Mouse (Mus musculus) hindbrain, embryonic 13.5 days (tissue): ENCODE measurements around the gene Rgs6. TPM values are rescaled to one million over a fixed set of nuclear protein-coding genes. Genes with fewer than 3 reads are reported as not detected.

Experiments
- ATAC-seq: fragments of 200-750 bp; cut with Nextera tagmentation; 2 replicates; pipeline ENCODE4 v1.8.0; 2017; ENCODE audit warnings: moderate TSS enrichment; ENCODE audit not compliant: low FRiP score
- H3K27ac ChIP-seq: fragments of 300-500 bp; sonication (generic); 2 replicates; pipeline ENCODE4 v1.5.1; 2015; ENCODE audit warnings: inconsistent platforms, mild to moderate bottlenecking, moderate library complexity
- H3K27me3 ChIP-seq: fragments of 300-500 bp; sonication (generic); 2 replicates; pipeline ENCODE4 v1.6.1; 2015; ENCODE audit warnings: mild to moderate bottlenecking, inconsistent platforms
- H3K36me3 ChIP-seq: fragments of 300-500 bp; sonication (generic); 2 replicates; pipeline ENCODE4 v1.6.1; 2015; ENCODE audit warnings: mild to moderate bottlenecking, inconsistent platforms
- H3K4me1 ChIP-seq: fragments of 300-500 bp; sonication (generic); replicated peaks from 2 replicates; pipeline ENCODE4 v1.6.1; 2015; ENCODE audit warnings: inconsistent platforms
- H3K4me2 ChIP-seq: fragments of 300-500 bp; sonication (generic); 2 replicates; pipeline ENCODE4 v1.6.1; 2015; ENCODE audit warnings: inconsistent platforms, mild to moderate bottlenecking, moderate library complexity
- H3K4me3 ChIP-seq: fragments of 300-500 bp; sonication (generic); 2 replicates; pipeline ENCODE4 v1.5.1; 2015; ENCODE audit warnings: mild to moderate bottlenecking, inconsistent platforms
- H3K9ac ChIP-seq: fragments of 300-500 bp; sonication (generic); 2 replicates; pipeline ENCODE4 v1.6.1; 2015; ENCODE audit warnings: mild to moderate bottlenecking, inconsistent platforms
- H3K9me3 ChIP-seq: fragments of 300-500 bp; sonication (generic); 2 replicates; pipeline ENCODE4 v1.6.1; 2016; ENCODE audit warnings: inconsistent platforms
- WGBS: fragments of 180-500 bp; shearing (Covaris S2); methylation state at CpG from one replicate; pipeline ENCODE4 v1.1.7; 2015; 5-methylcytosine and 5-hydroxymethylcytosine counted together
- polyA plus RNA-seq: library from polyadenylated mRNA; unstranded; fragments of >200 nt; fragmentation: Nextera tagmentation; extraction: Ambion mirVana; gene quantifications from 2 replicates; pipeline ENCODE4 v1.2.1, GENCODE M21; 2015

The Rgs6 gene
- polyA plus RNA-seq, 1 experiment from 2014 or later = 7.4 TPM

DNA sequence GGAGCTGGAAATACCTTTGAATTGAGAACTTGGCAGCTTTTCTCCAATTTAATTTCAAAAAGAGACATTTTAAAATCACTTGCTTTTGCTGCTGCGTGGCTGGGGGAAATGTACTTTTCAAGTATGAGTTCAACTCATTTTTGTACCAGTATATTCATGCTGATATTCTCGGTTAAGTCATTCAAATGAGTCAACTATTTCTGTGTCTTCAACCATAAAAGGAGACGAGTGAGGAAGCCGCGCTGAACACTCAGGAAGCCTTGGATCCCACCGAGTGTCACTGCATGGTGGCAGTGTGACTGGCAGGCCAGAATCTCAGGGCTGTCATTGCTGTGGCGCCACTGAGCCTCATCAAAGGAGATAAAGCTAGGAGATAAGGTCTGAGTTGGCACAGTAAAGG is 143.5 kb downstream of the Rgs6 start:
- H3K27ac ChIP-seq = no peak overlapping the region
- no peak overlapping the region for H3K4me2 ChIP-seq
- H3K9me3 ChIP-seq = no peaks in the 10 kb centered on the region
- H3K4me1 ChIP-seq = no peaks in the 10 kb centered on the region
- WGBS = 67% methylated on average over 7 of the region's 7 CpGs
- H3K36me3 ChIP-seq = no peaks in the 10 kb centered on the region
- H3K9ac ChIP-seq = no peak overlapping the region
- H3K27me3 ChIP-seq = no peaks in the 10 kb centered on the region
- no peak overlapping the region for H3K4me3 ChIP-seq
- ATAC-seq = no peak

- Histone ChIP-seq H3K4me1 (no peaks in the 10 kb centered on the region), H3K9ac (no peak overlapping the region), H3K4me2 (no peak overlapping the region), H3K36me3 (no peaks in the 10 kb centered on the region), H3K9me3 (no peaks in the 10 kb centered on the region), H3K4me3 (no peak overlapping the region), H3K27me3 (no peaks in the 10 kb centered on the region), H3K27ac (no peak overlapping the region)
- ATAC-seq = no peak
- 89% methylated on average over 3 of the region's 3 CpGs for WGBS
Measured at GRCm38 (mm10) chr12:82742955-82743354, 154.9 kb downstream of the Rgs6 start.

- no peak for ATAC-seq
- H3K36me3 ChIP-seq = no peaks in the 10 kb centered on the region
- no peak overlapping the region for H3K4me3 ChIP-seq
- H3K4me1 ChIP-seq = no peaks in the 10 kb centered on the region
- H3K9ac ChIP-seq = no peak overlapping the region
- H3K9me3 ChIP-seq = no peaks in the 10 kb centered on the region
- H3K27me3 ChIP-seq = no peaks in the 10 kb centered on the region
- no peak overlapping the region for H3K4me2 ChIP-seq
- 38% methylated on average over 3 of the region's 3 CpGs for WGBS
- H3K27ac ChIP-seq = no peak overlapping the region
Measured at GRCm38 (mm10) chr12:82744026-82744425, 155.9 kb downstream of the Rgs6 start.

DNA sequence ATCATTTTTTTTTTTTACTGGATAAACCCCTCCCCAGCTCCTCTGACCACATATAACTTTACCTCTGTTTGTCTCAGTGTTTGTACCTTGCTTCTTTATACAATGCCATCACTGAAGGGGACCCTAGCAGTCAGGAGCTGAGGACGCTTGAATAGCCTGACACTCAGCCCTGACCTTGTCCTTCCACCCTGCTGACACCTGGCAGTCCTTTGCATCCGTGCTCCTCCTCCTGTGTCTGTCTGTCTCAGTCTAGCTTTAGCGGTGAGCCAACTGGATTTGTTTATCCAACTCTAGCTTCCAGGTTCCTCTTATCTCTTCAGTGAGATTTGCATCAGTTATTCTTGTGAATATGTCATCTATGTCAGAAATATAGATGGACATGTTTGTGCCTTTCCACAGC is 156.7 kb downstream of the Rgs6 start:
- Histone ChIP-seq H3K4me1 (peaks cover 4% of the 10 kb centered on the region; the same call in 1 of the 2 replicates), H3K27me3 (no peaks in the 10 kb centered on the region), H3K4me2 (no peak overlapping the region), H3K36me3 (no peaks in the 10 kb centered on the region), H3K9me3 (no peaks in the 10 kb centered on the region), H3K27ac (no peak overlapping the region), H3K9ac (no peak overlapping the region), H3K4me3 (no peak overlapping the region)
- ATAC-seq = no peak
- WGBS = 55% methylated on average over 3 of the region's 3 CpGs

DNA sequence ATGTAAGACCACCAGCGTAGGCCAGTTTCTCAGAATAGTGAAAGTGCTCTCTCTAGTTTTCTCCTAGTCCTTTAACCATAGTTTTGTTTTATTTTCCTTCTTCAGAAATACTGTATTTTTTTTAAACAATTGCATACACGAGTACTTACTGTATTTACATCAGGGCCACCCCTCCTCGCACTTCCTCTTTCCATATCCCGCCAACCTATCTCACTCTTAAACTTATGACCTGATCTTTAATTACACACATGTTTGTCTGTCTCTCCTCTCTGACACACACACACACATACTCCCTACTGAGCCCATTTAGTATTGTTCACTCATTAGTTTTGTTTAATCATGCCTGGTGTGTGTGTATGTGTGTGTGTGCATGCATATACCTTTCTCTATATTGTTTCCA is 159.0 kb downstream of the Rgs6 start:
- Histone ChIP-seq H3K9ac (no peak overlapping the region), H3K27ac (no peak overlapping the region), H3K27me3 (no peaks in the 10 kb centered on the region), H3K4me3 (no peak overlapping the region), H3K4me1 (peaks cover 15% of the 10 kb centered on the region), H3K36me3 (no peaks in the 10 kb centered on the region), H3K9me3 (no peaks in the 10 kb centered on the region), H3K4me2 (no peak overlapping the region)
- 94% methylated on average over 4 of the region's 4 CpGs for WGBS
- no peak for ATAC-seq

DNA sequence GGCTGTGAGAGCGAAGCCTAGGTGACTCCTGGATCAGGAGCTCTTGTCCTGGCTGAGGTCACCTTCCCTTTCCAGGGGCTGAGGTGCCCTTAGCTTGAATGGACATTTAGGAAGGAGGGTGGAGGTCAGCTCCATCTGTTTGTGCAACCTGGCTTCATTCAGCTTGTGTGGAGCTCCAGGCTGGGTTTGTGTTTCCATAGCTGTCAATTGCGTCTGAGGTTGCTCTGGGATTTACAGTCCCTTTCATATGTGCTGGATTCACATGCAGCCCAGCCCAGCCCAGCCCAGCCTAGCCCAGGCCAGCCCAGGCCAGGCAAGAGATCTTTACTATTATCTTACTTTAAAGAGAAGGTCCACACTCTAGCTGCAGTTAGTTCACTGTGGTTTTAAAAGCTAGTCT is 163.8 kb downstream of the Rgs6 start:
- peaks cover 15% of the 10 kb centered on the region for H3K4me1 ChIP-seq
- H3K9ac ChIP-seq = no peak overlapping the region
- no peak for ATAC-seq
- H3K9me3 ChIP-seq = no peaks in the 10 kb centered on the region
- no peaks in the 10 kb centered on the region for H3K27me3 ChIP-seq
- no peak overlapping the region for H3K27ac ChIP-seq
- 74% methylated on average over 2 of the region's 2 CpGs for WGBS
- H3K4me2 ChIP-seq = no peak overlapping the region
- H3K4me3 ChIP-seq = no peak overlapping the region
- H3K36me3 ChIP-seq = no peaks in the 10 kb centered on the region

- Histone ChIP-seq H3K9ac (no peak overlapping the region), H3K4me2 (no peak overlapping the region), H3K9me3 (0 out of 2 replicates have a peak, but pooled peaks cover 4% of the 10 kb centered on the region), H3K4me1 (peaks cover 12% of the 10 kb centered on the region), H3K4me3 (no peak overlapping the region), H3K27ac (no peak overlapping the region), H3K36me3 (no peaks in the 10 kb centered on the region), H3K27me3 (no peaks in the 10 kb centered on the region)
- WGBS = 68% methylated on average over 3 of the region's 3 CpGs
- ATAC-seq = no peak
Measured at GRCm38 (mm10) chr12:82754501-82754900, 166.4 kb downstream of the Rgs6 start.

GRCm38 (mm10) chr12:82756756-82757155 is 168.7 kb downstream of the Rgs6 start:
- Histone ChIP-seq H3K4me1 (peaks cover under 1% of the 10 kb centered on the region), H3K27me3 (no peaks in the 10 kb centered on the region), H3K9me3 (0 out of 2 replicates have a peak, but pooled peaks cover 4% of the 10 kb centered on the region), H3K9ac (no peak overlapping the region), H3K4me2 (no peak overlapping the region), H3K27ac (no peak overlapping the region), H3K4me3 (no peak overlapping the region), H3K36me3 (no peaks in the 10 kb centered on the region)
- ATAC-seq = no peak
- WGBS = 74% methylated on average over 6 of the region's 6 CpGs

GRCm38 (mm10) chr12:82757367-82757766 is 169.3 kb downstream of the Rgs6 start:
- no peak for ATAC-seq
- WGBS = 82% methylated on average over 1 of the region's 1 CpGs
- 0 out of 2 replicates have a peak, but pooled peaks cover 4% of the 10 kb centered on the region for H3K9me3 ChIP-seq
- no peak overlapping the region for H3K27ac ChIP-seq
- no peaks in the 10 kb centered on the region for H3K27me3 ChIP-seq
- H3K4me3 ChIP-seq = no peak overlapping the region
- H3K9ac ChIP-seq = no peak overlapping the region
- H3K36me3 ChIP-seq = no peaks in the 10 kb centered on the region
- H3K4me2 ChIP-seq = no peak overlapping the region
- no peaks in the 10 kb centered on the region for H3K4me1 ChIP-seq

DNA sequence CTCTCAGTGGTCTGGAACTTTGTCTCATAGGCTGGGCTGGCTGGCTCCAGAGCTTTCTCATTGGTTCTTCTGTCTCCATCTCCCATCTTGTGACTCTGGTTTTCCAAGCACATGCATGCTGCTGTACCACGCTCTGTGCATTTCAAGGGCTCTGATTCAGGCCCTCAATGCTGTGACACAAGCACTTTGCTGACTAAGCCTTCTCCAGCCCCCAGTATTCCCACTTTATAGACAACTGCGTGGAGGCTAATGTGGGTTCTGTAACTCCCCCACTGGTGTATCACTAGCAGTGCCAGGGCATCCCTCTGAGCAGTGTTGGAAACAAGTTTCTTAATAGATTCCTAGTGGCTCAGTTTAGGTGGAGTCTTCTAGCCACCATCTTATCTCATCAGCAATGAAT is 174.0 kb downstream of the Rgs6 start:
- H3K27me3 ChIP-seq = no peaks in the 10 kb centered on the region

GRCm38 (mm10) chr12:82768726-82769125 is 180.6 kb downstream of the Rgs6 start:
- Histone ChIP-seq H3K4me1 (no peaks in the 10 kb centered on the region), H3K27me3 (no peaks in the 10 kb centered on the region)

More for the DNA sequence above, 174.0 kb downstream of the Rgs6 start:
- Histone ChIP-seq H3K27ac (no peak overlapping the region), H3K9ac (no peak overlapping the region), H3K4me3 (no peak overlapping the region), H3K4me2 (no peak overlapping the region), H3K36me3 (no peaks in the 10 kb centered on the region), H3K9me3 (0 out of 2 replicates have a peak, but pooled peaks cover 6% of the 10 kb centered on the region), H3K4me1 (no peaks in the 10 kb centered on the region)
- no peak for ATAC-seq
- 95% methylated on average over 2 of the region's 2 CpGs for WGBS

GRCm38 (mm10) chr12:82772215-82772614 is 184.1 kb downstream of the Rgs6 start:
- WGBS = 93% methylated on average over 2 of the region's 2 CpGs
- Histone ChIP-seq H3K4me2 (no peak overlapping the region), H3K27me3 (no peaks in the 10 kb centered on the region), H3K27ac (no peak overlapping the region), H3K36me3 (no peaks in the 10 kb centered on the region), H3K4me3 (no peak overlapping the region), H3K9me3 (no peaks in the 10 kb centered on the region), H3K9ac (no peak overlapping the region), H3K4me1 (0 out of 2 replicates have a peak, but pooled peaks cover 5% of the 10 kb centered on the region)
- ATAC-seq = no peak

More at GRCm38 (mm10) chr12:82768726-82769125, 180.6 kb downstream of the Rgs6 start:
- 81% methylated on average over 3 of the region's 3 CpGs for WGBS
- Histone ChIP-seq H3K4me2 (no peak overlapping the region), H3K4me3 (no peak overlapping the region), H3K27ac (no peak overlapping the region), H3K9ac (no peak overlapping the region), H3K36me3 (no peaks in the 10 kb centered on the region), H3K9me3 (0 out of 2 replicates have a peak, but pooled peaks cover 2% of the 10 kb centered on the region)
- ATAC-seq = no peak

DNA sequence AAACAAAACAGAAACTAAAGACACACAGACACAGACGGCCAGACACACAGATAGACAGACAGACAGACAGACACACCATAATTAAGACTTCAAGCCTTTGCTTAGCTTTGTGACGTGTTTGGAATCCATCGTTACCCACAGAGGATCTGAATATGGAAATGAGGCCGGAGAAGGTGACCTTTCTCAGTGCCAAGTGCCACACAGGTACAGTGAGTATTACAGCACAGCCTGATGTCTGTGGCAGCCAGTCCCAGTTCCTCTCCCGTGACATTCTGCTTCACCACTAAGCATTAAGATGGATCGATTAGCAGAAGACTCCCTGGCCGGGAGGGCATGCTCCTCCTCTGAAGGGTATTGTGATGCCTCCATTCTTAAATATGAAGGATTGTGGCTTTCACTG is 186.5 kb downstream of the Rgs6 start:
- Histone ChIP-seq H3K4me1 (0 out of 2 replicates have a peak, but pooled peaks cover 5% of the 10 kb centered on the region), H3K4me2 (no peak overlapping the region), H3K27me3 (no peaks in the 10 kb centered on the region), H3K9me3 (no peaks in the 10 kb centered on the region), H3K4me3 (no peak overlapping the region), H3K9ac (no peak overlapping the region), H3K27ac (no peak overlapping the region), H3K36me3 (no peaks in the 10 kb centered on the region)
- WGBS = 80% methylated on average over 7 of the region's 7 CpGs
- ATAC-seq = no peak
